Mouse (Mus musculus): Measurements from ENCODE around the gene Bcl2l15. TPM values are rescaled to one million over a fixed set of nuclear protein-coding genes. Genes with fewer than 3 reads are reported as not detected.
A peak's percentile ranks its signal among the peaks of the same experiment; 100 is the strongest.
"Not testable (repeated sequence)": the region's sequence is repeated elsewhere in the genome, so short reads cannot be mapped to it uniquely, and the experiment has no call there.

Gene Bcl2l15
- polyA plus RNA-seq, 1 experiment, result 0.68 TPM

DNA sequence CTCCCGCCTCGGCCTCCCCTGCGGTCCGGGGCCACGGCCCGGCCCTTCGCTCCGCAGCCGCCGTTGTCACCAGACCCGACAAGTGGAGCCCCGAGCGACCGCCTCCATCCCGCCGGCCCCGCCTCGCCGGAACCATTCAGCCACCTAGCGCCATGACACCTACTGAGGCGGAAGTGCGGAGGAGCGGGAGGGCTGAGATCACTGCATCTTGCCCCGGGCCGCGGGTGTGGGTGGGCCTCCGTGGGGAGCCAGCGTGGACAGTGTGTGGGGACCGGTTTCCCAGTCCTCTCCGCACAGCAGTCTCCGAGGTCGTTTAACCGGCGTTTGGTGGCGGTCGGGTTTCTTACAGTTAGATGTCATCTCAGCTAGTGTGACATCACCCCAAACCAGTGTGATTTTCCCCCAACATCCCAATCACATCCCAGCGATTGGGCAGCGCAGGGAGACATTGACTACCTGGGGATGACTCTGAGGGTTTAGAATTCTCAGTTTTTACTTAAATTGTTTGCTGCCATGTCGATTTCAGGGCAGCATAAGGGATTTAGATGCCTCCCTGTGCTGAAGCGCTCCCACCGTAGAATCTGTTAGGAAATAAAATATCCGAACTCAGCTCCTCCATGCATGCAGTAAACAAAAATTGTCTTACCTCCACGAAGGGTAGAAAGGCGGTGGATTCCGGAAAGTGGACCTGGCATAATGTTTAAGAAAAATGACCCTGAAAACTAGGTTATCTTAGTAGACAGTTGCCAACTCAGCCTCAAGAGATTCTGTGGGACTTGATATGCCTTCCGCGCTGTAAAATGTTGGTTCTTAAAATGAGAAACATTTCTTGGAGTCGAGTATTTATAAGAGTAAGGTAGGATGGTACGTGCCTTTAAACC, 40.9 kb upstream of the Bcl2l15 start, which contains the start of gene Hipk1:
Hipk1 (minus strand) TSS at position 334 of the 881 bp plus-strand sequence.
- H3K36me3 ChIP-seq (ENCODE audit: control insufficient read depth, insufficient read depth, low read length), result no peaks in the 10 kb centered on the region
- peak within 1 kb of the TSS; percentile 100 for H3K27ac ChIP-seq (ENCODE audit: control insufficient read depth, insufficient read depth, low read depth, low read length)
- peak within 1 kb of the TSS; percentile 100 for H3K4me3 ChIP-seq (ENCODE audit: control insufficient read depth, low read depth, low read length)
- no peak for TF ChIP-seq CTCF (IDR thresholded peaks at IDR 0.05; ENCODE audit: control insufficient read depth, insufficient read depth, insufficient replicate concordance, low read depth, low read length)
- TF ChIP-seq POLR2A (IDR thresholded peaks at IDR 0.05; ENCODE audit: control insufficient read depth, low read depth, low read length), result peak; percentile 96
- peaks cover 7% of the 10 kb centered on the region for H3K4me1 ChIP-seq (ENCODE audit: control insufficient read depth, insufficient read depth, low read length)
- no peaks in the 10 kb centered on the region for H3K27me3 ChIP-seq (ENCODE audit: control insufficient read depth, insufficient read depth, low read length)

DNA sequence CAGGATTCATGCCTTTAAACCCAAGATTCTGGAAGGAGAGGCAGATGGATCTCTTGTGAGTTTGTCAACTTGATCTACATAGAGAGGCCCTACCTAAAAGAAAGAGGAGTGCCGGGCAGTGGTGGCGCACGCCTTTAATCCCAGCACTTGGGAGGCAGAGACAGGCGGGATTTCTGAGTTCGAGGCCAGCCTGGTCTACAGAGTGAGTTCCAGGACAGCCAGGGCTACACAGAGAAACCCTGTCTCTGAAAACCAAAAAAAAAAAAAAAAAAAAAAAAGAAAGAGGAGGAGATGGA, 40.3 kb upstream of the Bcl2l15 start:
- not testable (repeated sequence) for H3K27me3 ChIP-seq (ENCODE audit: control insufficient read depth, insufficient read depth, low read length); H3K4me1 ChIP-seq (ENCODE audit: control insufficient read depth, insufficient read depth, low read length); H3K36me3 ChIP-seq (ENCODE audit: control insufficient read depth, insufficient read depth, low read length)
- Histone ChIP-seq H3K27ac (ENCODE audit: control insufficient read depth, insufficient read depth, low read depth, low read length) (peak overlapping the region; percentile 100), H3K4me3 (ENCODE audit: control insufficient read depth, low read depth, low read length) (peak overlapping the region; percentile 100)

DNA sequence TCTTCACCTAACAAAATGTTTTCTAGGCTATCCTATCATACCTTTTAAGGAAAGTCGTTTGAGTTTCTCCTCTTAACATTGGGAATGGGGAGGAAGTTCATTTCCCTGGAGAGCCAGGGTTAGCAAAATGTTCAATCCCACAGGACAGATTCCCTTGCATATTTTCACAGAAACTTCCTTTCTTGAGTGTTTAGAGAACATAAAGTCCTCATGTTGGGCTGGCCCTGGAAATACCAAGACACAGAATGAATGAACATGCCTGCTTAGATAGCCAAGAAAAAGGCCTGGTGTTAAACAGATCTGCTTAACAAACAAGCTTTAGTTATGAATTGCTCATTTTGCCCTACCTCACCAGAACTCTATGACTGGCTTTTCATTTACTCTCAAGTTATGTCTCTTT, 39.8 kb upstream of the Bcl2l15 start:
- Histone ChIP-seq H3K4me3 (ENCODE audit: control insufficient read depth, low read depth, low read length) (peak overlapping the region; percentile 45; the same call in 1 of the 2 replicates), H3K36me3 (ENCODE audit: control insufficient read depth, insufficient read depth, low read length) (no peaks in the 10 kb centered on the region), H3K27me3 (ENCODE audit: control insufficient read depth, insufficient read depth, low read length) (no peaks in the 10 kb centered on the region), H3K27ac (ENCODE audit: control insufficient read depth, insufficient read depth, low read depth, low read length) (0 out of 2 replicates have a peak overlapping the region, but pooled peaks have one; percentile 51), H3K4me1 (ENCODE audit: control insufficient read depth, insufficient read depth, low read length) (peaks cover 7% of the 10 kb centered on the region)
- TF ChIP-seq POLR2A (IDR thresholded peaks at IDR 0.05; ENCODE audit: control insufficient read depth, low read depth, low read length) (no peak), CTCF (IDR thresholded peaks at IDR 0.05; ENCODE audit: control insufficient read depth, insufficient read depth, insufficient replicate concordance, low read depth, low read length) (no peak)

DNA sequence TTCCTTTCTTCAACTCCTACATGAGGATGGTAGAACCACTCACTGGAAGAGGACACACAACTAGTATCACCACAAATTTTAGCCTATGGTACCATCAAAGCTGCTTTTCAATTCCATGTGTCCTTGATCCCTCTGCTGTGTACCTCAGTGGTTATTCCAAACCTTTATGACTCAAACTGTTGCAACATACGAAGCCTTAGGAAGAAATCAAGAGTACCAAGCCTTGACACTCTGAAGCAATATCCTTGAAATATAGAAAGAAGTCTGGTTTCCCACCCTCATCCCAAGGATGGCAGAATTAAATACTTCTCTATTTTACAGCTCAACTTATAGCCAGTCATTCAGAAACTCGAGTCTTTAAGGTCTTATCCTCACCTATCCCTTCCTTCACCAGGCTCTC, 36.0 kb upstream of the Bcl2l15 start:
- Histone ChIP-seq H3K4me3 (ENCODE audit: control insufficient read depth, low read depth, low read length) (no peak overlapping the region), H3K27ac (ENCODE audit: control insufficient read depth, insufficient read depth, low read depth, low read length) (no peak overlapping the region), H3K36me3 (ENCODE audit: control insufficient read depth, insufficient read depth, low read length) (no peaks in the 10 kb centered on the region), H3K4me1 (ENCODE audit: control insufficient read depth, insufficient read depth, low read length) (peaks cover 2% of the 10 kb centered on the region), H3K27me3 (ENCODE audit: control insufficient read depth, insufficient read depth, low read length) (no peaks in the 10 kb centered on the region)
- TF ChIP-seq POLR2A (IDR thresholded peaks at IDR 0.05; ENCODE audit: control insufficient read depth, low read depth, low read length) (no peak), CTCF (IDR thresholded peaks at IDR 0.05; ENCODE audit: control insufficient read depth, insufficient read depth, insufficient replicate concordance, low read depth, low read length) (no peak)

DNA sequence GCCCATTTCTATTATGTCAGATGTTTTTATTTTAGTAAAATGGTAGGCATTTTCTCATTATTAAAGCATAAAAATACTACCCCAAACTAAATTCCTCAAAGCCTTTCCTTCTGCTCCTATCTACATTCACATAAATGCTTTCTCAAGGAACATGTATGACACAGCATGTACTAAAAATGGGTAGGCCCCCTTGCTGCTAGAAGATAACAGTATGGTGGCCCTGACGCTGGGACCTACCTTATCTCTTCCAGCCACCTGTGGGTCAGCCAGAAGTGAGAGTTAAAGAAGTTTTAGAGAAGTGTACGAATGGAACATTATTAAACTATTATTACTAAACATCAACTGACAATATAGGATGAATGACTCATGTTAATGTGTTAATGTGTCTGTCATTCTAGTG, 32.9 kb upstream of the Bcl2l15 start:
- no peak for TF ChIP-seq POLR2A (IDR thresholded peaks at IDR 0.05; ENCODE audit: control insufficient read depth, low read depth, low read length)
- TF ChIP-seq CTCF (IDR thresholded peaks at IDR 0.05; ENCODE audit: control insufficient read depth, insufficient read depth, insufficient replicate concordance, low read depth, low read length), result no peak

DNA sequence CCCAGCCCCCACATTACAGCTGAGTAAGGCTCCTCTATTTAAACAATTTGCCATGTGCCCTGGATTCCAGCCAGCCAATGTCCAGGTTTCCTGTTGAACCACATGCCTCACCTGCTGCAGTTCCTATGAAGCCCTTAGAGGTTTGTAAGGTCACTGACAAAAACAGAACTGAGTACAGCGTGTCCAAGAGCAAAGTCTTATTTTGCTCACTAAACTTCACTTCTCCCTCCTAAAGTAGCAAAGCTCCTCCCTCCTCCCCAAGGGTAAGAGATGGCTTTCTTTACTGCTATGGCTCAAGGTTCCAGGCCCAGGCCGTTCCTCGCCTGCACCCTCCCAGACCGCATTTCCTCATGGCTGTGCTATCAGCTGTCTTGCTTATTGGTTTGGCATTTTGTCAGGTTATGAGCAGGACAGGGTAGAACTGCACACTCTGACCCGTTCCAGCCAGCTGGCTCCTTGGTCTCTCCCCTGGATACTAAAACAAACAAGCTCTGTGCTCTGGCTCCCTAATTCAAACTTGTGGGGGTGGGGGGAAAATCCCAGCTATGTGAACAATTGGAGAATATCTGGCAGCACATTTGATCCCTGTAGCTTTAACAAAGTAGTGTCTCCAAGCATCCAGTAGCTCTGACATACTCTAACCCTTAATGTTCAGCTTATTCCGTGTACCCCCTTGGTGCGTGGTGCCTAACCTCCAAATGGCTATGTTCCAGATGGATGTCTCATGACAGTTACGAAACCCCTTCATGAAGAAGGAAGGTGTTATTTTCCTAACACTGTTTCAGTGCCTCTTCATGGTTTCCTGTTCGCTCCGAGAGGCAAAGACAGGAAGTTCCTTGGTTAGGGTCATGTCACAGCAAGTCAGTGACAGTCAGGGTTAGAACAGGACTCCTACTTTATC, 30.5 kb upstream of the Bcl2l15 start:
- Histone ChIP-seq H3K4me3 (ENCODE audit: control insufficient read depth, low read depth, low read length) (no peak overlapping the region), H3K27me3 (ENCODE audit: control insufficient read depth, insufficient read depth, low read length) (no peaks in the 10 kb centered on the region), H3K36me3 (ENCODE audit: control insufficient read depth, insufficient read depth, low read length) (peaks cover 4% of the 10 kb centered on the region; the same call in 1 of the 2 replicates), H3K4me1 (ENCODE audit: control insufficient read depth, insufficient read depth, low read length) (no peaks in the 10 kb centered on the region), H3K27ac (ENCODE audit: control insufficient read depth, insufficient read depth, low read depth, low read length) (peak overlapping the region; percentile 73)
- TF ChIP-seq CTCF (IDR thresholded peaks at IDR 0.05; ENCODE audit: control insufficient read depth, insufficient read depth, insufficient replicate concordance, low read depth, low read length), result no peak
- no peak for TF ChIP-seq POLR2A (IDR thresholded peaks at IDR 0.05; ENCODE audit: control insufficient read depth, low read depth, low read length)

More for the DNA sequence above, 32.9 kb upstream of the Bcl2l15 start:
- Histone ChIP-seq H3K27ac (ENCODE audit: control insufficient read depth, insufficient read depth, low read depth, low read length) (no peak overlapping the region), H3K27me3 (ENCODE audit: control insufficient read depth, insufficient read depth, low read length) (no peaks in the 10 kb centered on the region), H3K4me3 (ENCODE audit: control insufficient read depth, low read depth, low read length) (no peak overlapping the region), H3K36me3 (ENCODE audit: control insufficient read depth, insufficient read depth, low read length) (peaks cover 4% of the 10 kb centered on the region; the same call in 1 of the 2 replicates), H3K4me1 (ENCODE audit: control insufficient read depth, insufficient read depth, low read length) (no peaks in the 10 kb centered on the region)

DNA sequence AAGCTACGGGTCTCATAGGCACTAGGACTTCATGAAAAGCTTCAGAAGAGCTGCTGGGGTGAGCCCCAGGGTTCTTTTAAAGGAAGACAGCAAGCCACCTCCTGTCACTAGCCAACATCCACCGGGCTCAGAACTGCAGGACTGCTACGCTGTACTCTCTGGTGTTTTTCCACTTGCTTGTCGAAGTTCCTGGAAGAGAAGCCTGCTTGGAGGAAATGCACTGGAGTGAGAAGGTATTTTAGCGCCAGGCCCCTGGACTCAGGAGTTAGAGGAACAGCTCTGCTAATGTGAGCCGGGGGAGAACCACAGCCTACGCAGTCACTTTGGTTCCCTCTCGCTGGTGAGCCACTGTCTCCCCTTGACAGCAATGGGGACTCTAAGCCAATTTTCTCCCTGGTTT, 29.5 kb upstream of the Bcl2l15 start:
- no peak for TF ChIP-seq CTCF (IDR thresholded peaks at IDR 0.05; ENCODE audit: control insufficient read depth, insufficient read depth, insufficient replicate concordance, low read depth, low read length)
- TF ChIP-seq POLR2A (IDR thresholded peaks at IDR 0.05; ENCODE audit: control insufficient read depth, low read depth, low read length), result no peak
- Histone ChIP-seq H3K27ac (ENCODE audit: control insufficient read depth, insufficient read depth, low read depth, low read length) (peak overlapping the region; percentile 58), H3K27me3 (ENCODE audit: control insufficient read depth, insufficient read depth, low read length) (no peaks in the 10 kb centered on the region), H3K4me3 (ENCODE audit: control insufficient read depth, low read depth, low read length) (no peak overlapping the region), H3K4me1 (ENCODE audit: control insufficient read depth, insufficient read depth, low read length) (no peaks in the 10 kb centered on the region), H3K36me3 (ENCODE audit: control insufficient read depth, insufficient read depth, low read length) (peaks cover 4% of the 10 kb centered on the region; the same call in 1 of the 2 replicates)
